Mouse (Mus musculus): ENCODE data around the gene Cep250.
A peak's percentile ranks its signal among the peaks of the same experiment; 100 is the strongest.
"Not testable (repeated sequence)": the region's sequence is repeated elsewhere in the genome, so short reads cannot be mapped to it uniquely, and the experiment has no call there.

Gene Cep250

GRCm38 (mm10) chr2:155956134-155957059 lies at the start of gene Cep250:
Gene Cep250 (plus strand): TSS chr2:155956458.
- DNase-seq: peak; percentile 93 to 96

DNA sequence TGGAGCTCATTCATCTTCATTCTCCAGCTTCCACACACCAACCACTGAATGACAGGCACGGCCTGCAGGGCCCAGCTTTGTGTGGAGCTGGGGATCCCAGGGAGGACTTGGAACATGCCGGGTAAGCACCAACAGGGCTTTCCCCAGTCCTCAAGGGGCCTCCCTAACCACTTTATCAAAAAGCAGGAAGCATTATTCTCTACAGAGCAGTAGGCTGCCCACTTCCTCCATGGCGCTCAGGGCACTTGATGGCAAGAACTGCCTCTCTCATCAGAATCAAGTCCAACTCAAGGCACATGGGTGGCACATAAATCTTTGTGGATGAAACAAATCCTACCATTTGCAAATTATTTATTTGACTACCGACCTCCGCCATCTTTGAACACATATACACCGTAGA lies 41.6 kb upstream of the Cep250 start:
- no peak for DNase-seq

DNA sequence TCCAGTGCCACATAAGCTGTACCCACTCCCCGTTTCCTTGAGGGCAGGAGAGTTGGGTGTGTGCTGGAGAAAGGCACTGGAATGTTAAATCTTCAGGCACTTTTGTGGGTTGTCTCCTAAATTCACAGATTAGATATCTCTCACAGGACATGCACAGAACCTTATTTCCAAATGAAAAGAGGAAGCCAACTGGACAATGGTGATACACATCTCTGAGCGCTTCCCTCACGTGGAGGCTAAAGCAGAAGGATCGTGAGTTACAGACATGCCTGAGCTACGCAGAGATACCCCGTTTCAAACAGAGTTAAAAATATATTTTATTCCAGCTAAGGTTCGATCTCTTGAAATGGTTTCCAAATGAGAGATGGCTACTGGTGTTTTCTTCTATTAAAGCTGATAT lies 33.1 kb upstream of the Cep250 start:
- DNase-seq: no peak

DNA sequence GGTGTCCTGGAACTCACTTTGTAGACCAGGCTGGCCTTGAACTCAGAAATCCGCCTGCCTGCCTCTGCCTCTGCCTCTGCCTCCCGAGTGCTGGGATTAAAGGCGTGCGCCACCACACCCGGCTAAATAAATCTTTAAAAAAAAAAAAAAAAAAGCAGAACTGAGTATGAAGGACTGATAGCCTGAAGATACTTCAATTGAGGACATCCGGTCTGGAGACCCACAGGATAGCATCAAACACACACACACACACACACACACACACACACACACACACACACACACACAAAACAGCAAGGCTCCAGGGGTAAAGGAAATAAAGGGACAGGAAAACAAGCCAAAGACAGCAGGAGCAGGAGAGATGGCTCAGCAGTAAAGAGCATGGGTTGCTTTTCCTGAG lies 31.0 kb upstream of the Cep250 start:
- DNase-seq: not testable (repeated sequence)

DNA sequence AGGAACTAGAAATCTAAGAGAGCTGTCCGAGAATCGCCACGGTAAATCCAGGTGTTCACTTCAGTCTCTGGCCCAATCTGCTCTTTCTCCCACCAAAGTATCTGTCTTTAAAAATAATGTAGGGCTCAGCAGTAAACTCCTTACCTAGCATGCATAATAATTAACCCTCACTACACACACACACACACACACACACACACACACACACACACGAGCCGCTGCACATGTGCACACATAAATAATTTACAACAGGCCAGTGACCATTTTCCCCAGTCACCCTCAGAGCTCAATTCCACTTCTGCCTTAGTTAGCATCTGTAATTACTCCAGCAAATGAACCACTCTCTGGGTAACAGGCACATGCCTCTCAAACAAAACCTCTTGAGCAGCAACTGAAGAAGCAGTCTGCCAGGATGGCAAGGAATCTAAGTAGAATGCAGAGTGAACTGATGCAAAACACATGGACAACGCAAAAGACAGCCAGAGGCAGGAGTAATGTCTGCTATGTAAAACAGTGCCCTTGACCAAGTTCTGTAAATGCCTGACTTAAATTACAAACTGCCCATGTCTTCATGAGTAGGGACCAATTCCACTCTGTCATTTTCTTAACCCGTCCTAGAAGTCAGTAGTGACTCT lies 27.4 kb upstream of the Cep250 start:
- DNase-seq: no peak

DNA sequence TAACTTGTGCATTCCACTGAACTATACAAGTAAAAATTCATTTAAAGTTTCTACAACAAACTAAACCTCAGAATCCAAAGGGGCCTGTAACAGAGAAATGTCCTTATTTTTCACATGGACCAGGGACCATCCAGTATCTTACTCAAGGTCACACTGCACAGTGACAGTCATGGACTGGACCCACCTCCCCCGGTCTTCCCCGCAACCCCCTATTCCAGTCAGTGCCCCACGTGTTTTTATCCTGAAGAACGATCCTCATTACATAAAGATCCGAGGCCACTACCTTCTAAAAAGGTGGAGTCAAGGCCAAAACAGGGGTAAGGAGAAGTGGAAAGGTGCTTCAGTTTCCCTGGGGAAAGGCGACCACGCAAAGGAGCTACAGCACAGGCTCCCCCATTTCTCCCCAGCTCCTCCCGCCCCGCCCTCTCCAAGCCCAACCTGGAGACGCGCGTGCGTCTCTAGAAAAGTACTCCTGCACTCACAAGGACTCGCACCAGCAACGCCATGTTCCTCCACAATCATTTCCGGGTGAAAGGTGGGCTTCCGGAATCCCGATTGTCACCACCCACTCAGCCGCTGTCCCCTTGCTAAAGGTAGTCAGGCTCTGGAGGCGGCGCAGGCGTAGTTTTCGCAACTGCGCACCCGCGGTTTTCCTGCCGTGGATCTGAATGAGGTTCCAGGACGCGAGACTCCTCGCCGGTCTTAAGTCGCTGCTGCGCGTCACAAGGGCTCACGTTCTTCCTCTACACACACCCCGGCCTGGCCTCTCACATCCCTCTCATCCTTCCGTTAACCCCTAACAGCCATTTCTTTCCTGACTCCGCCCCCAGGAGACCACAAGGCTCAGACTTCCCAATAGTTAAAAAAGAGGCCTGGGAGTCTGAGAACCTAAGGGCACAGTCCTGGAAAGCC lies 26.5 kb upstream of the Cep250 start, which contains the start of gene Uqcc1:
Gene Uqcc1, minus strand, starts transcription at position 780 of the 912 bp plus-strand sequence.
- DNase-seq: peak; percentile 96 to 98

GRCm38 (mm10) chr2:155939897-155940529 lies 16.2 kb upstream of the Cep250 start:
- DNase-seq: no peak

DNA sequence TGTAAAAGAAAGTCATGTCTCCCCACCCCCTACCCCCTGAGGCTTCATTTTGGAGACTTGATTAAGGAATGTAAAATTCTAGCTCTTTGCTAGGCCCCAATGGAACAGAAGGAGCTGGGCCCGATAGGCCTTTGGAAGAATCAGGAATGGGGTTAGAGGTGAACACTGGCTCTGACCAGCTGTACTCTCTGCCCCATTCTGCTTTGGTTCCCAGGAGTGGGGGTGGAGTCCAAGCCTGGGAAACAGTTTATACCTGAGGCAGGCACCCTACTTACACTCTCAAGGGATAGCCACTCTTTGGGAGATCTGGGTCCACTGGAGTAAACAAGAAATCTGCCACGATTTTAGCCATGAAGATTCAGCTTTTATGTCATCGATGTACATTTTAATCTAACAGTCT lies 15.6 kb upstream of the Cep250 start, which contains the start of gene Gm15557:
Gene Gm15557, plus strand, starts transcription at position 48 of the 400 bp plus-strand sequence.
- no peak for DNase-seq

- DNase-seq: peak in 1 of 2 experiments; percentile 36
These were observed 14.4 kb upstream of the Cep250 start for GRCm38 (mm10) chr2:155941697-155942442.

- peak in 1 of 2 experiments; percentile 42 for DNase-seq
These were observed 12.8 kb upstream of the Cep250 start for GRCm38 (mm10) chr2:155943463-155943862.

DNA sequence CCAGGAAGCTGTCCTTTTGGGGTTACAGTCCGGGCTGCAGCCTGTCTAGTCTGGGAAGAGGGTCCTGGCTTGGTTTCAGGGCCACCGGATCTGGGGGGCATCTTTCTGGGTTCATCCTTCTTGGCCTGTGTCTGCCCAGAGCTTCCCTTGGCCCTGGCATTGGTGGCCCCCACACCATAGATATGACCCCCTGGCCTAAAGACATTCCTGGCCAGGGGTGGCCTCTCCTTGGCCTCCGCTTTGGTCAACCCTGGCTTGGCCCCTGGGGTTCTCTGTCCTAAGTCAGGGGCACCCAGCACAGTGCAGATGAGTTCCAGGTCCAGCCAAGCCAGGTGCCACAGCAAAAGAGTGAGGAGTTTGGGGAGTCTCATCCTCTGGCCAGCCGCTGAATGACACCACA lies 11.6 kb upstream of the Cep250 start:
- DNase-seq: no peak

DNA sequence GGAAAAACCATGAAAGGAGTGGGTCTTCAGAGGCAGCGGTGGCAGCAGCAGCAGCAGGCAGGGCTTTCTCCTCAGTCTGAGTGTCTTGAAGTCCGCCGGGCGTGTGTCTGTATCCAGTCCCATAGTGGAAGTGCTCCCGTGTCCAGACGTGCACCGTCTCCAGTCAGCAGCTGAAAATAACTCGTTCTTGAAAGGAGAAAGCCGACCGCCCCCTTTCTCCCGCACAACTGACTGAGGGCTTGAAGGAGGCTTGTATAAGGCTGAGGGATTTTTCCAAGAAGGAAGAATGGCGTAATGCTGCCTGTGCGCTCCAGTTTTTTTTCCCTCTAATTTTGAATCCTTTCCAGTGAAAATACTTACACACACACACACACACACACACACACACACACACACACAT lies 11.1 kb upstream of the Cep250 start, which contains the start of gene Gdf5:
Gene Gdf5, minus strand, starts transcription at position 244 of the 400 bp plus-strand sequence.
- DNase-seq: no peak

GRCm38 (mm10) chr2:155945580-155945979 lies 10.7 kb upstream of the Cep250 start:
- no peak for DNase-seq

GRCm38 (mm10) chr2:155946069-155946468 lies 10.2 kb upstream of the Cep250 start:
- peak; percentile 85 to 89 for DNase-seq

- no peak for DNase-seq
These were observed 9.8 kb upstream of the Cep250 start for GRCm38 (mm10) chr2:155946499-155946898.

DNA sequence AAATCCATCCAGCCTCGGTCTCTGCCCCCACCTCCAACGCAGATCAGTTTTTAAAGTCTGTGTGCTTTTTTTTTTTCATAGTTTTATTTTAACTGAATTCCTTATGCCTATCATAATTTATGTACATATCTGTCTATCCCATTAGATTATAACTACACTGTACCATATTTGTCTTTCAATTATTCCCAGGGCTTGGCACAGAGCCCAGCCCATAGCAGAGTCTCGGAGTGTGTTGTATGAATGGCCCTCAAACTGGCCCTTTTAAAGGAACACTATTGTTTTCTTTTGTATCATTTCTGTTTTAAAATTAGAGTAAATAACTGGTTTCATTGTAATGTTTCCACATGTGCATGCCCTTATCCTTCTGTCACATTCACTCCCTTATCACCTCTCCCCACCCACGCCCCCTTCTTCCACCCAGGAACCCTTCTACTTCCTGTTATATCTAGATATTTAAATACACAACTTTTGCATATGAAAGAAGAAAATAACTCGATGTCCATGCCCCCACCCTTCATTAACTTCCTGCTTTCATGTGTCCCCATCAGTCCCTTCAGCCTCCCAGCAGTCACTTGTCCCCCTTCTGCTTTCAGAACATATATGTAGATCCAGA lies 8.8 kb upstream of the Cep250 start:
- no peak for DNase-seq

- peak in 1 of 2 experiments; percentile 24 for DNase-seq
These were observed 6.9 kb upstream of the Cep250 start for GRCm38 (mm10) chr2:155949362-155949761.

DNA sequence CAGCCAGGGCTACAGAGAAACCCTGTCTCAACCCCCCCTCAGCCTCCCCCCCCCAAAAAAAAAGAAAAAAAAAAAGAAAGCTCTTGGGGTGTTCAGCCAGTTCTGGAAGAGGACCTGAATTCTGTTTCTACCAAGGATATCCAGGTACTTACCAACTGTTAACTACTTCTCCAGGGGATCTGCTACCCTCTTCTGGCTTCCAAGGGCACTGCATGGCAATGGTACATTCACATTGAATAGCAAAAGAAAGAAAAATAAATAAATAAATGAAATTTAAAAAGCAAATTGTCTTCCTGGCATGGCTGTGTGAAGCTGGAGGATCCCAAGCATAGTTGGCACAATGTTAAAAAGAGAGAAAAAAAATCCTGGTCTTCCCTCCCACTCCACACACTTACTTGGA lies 4.3 kb upstream of the Cep250 start:
- DNase-seq: peak; percentile 86 to 87

DNA sequence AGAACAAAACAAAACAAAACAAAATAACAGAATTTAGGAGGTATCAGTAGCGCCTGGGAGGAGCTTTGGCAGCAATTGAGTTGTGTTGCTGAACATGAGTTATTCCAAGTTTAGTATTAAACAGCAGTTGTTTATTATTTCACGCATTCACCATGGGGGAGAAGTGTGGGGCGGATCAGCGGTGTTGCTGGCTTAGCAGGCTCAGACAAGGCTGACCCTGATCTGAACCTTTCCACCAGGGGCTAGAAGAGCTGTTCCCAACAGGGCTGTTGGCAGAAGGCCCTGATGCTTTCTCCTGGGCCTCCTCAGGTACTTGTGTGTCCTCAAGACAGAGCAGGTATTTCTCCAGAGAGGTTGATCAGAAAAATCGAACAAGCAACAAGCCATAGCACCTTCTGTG lies 3.7 kb downstream of the Cep250 start:
- no peak for DNase-seq

DNA sequence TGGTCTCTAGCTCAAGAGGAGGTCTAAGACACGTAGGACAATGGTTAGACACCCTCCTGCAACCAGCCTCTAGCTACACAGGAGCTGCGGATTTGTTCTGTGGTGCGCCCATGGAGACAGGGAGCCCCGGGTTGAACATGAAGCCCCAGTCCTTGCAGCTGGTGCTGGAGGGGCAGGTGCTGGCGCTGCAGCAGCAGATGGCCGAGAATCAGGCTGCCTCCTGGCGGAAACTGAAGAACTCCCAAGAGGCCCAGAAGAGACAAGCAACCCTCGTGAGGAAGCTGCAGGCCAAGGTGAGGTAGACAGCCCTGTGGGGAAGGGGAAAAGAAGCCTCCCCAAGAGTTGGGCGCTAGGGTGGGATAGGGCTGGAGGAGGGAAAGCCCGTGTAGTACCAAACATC lies 5.6 kb downstream of the Cep250 start:
- peak in 1 of 2 experiments; percentile 52 for DNase-seq

- DNase-seq: peak; percentile 65 to 80
These were observed 6.7 kb downstream of the Cep250 start for GRCm38 (mm10) chr2:155962991-155963390.
